Mouse (Mus musculus) spleen, adult 2 months (tissue): Measurements from ENCODE around the gene Apoh.

ENCODE experiments used
- CTCF ChIP-seq: fragments of 200-500 bp; IDR thresholded peaks from 2 replicates; pipeline ENCODE4 v1.5.1; 2011; ENCODE audit warnings: mild to moderate bottlenecking, inconsistent platforms; ENCODE audit not compliant: insufficient read depth, insufficient read length, insufficient replicate concordance; ENCODE audit errors: extremely low read depth
- POLR2A ChIP-seq: fragments of 200-500 bp; IDR thresholded peaks from 2 replicates; pipeline ENCODE4 v1.6.1; 2011; ENCODE audit warnings: low read depth, low read length, inconsistent platforms

- TF ChIP-seq CTCF: no peak
- TF ChIP-seq POLR2A: no peak
These were observed 20.8 kb downstream of the Apoh start for GRCm38 (mm10) chr11:108363991-108364390.
